Mouse (Mus musculus): ENCODE measurements at regions not wholly inside any gene's neighbourhood (a gene's known extent, or its start where the extent isn't known, plus 50 kb on each side); places are given as distances from the start of the nearest gene placed in this dataset.

DNA sequence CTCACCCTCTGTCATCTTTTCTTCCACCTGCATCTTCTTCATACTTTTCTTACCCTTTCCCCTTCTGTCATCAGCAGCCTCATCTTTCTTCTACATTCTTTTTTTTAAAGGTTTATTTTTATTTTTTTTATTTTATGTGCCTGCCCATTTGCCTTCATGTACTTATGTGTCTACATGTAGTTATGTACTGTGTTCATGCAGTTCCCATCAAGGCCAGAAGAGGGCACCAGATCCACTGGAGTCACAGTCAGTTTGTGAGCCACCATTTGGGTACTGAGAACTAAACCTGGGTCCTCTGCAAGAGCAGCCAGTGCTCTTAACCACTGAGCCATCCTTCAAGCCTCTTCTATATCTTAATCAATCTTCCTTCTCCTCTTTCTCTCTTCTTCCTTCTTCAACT lies 475.7 kb upstream of the Zmiz1 start:
- intact Hi-C loops (cut with DNase I) = no loop called here
- DNase-seq = peak in 1 of 2 experiments; percentile 21

DNA sequence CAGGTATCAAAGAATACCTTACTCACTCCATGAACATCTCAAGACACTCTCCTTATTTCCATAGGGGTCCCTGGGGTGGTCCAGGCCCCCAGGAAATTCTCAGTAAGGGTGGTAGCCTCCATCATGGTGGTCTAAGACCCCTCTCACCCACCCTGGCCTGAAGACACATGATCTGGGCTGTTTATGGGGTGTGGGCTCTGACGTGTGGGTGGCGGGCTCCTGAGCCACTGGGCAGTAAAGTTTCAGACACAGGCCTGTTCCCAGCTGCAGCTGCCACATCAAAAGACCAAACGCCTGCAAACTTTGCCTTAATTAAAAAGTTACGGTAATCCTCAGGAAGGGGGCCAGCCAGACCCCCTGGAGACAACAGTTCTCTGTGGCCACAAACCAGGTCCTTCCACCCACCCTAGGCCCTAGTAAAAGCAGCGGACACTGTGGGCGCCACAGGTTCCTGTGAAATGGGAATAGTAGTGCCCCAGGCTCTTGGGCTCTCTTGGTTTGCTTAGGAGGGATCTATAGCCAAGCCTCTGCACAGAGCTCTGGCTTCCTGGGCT lies 473.1 kb upstream of the Zmiz1 start:
- DNase-seq = no peak
- intact Hi-C loops (cut with DNase I) = no loop called here

DNA sequence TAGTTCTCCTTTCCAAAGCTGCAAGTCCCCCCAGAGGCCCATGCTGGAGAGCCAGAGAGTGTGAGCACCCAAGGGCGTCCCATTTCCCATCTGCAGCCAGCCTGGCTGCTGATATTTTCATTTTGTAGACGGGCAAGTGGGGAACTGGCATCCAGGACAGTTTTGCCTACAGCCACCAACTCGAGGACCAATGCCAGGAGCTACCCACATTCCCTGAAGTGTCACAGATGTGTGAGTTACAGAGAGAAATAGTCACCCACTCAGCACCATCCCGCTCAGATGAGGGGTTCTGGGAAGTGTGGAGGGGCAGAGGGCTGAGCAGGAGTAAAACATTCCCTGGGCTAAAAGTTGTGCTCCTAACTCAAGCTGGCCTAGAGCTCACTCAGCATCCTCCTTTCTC lies 472.6 kb upstream of the Zmiz1 start:
- no peak for DNase-seq
- intact Hi-C loops (cut with DNase I) = no loop called here

DNA sequence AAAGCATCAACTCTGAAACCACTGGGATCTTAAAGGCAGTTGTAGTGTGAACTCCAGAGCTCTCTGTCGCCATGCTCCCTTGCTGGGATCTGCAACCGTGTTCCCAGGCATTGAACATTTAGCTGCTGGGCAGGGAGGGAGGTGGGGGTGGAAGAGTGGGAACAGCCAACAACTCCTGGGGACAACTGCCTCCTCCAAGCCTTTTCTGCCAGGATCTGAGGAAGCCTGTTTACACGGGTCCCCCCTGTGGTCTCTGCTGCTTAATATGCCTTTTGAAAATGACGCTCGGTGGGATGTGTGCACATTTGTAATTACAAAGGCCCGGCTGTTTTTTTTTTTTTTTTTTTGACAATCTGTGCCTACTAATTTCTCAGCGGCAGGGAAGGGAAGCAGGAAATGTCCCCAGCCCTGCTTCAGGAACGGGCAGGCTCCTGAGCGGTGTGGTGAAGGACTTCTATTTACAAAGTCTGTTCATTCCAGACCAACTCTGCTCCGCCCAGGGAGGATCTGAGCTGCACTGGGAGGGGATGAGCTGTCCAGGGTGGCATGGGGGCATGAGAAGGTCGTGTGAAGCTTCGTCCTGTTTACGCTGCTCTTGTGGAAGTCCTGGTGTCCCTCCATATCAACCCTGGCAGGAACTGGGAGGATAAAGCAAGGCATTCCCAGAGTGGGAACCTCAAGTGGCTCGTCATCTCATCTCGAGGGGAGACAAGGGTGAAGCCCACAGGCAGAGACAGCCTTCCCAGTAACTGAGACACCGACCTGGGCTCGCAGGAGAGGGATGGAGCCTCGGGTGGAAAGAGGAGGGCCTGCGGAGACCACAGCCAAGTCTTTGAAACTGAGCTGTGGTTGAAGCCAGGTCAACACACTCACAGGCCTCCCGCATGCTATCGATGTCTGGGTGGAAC lies 465.0 kb upstream of the Zmiz1 start:
- DNase-seq = no peak
- intact Hi-C loops (cut with DNase I) = no loop called here

DNA sequence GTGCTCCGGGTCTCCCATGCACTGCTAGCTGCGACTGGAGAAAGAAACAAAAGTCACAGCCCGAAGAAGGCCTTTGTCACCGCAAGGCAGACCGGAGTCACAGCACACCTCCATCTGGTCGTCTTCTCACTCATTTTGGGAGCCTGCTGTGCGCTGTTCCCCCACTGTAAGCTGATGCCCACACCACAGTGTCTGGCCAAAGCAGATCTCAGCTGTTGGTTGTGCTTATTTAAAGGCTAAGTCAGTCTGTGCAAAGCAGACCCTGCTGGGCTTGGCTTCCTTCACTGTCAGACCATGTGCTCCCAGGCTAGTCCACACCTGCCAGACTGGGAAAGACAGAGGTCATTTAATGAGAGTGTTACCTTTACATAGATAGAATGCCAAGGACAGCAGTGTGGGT lies 463.8 kb upstream of the Zmiz1 start:
- no peak for DNase-seq
- intact Hi-C loops (cut with DNase I) = no loop called here

DNA sequence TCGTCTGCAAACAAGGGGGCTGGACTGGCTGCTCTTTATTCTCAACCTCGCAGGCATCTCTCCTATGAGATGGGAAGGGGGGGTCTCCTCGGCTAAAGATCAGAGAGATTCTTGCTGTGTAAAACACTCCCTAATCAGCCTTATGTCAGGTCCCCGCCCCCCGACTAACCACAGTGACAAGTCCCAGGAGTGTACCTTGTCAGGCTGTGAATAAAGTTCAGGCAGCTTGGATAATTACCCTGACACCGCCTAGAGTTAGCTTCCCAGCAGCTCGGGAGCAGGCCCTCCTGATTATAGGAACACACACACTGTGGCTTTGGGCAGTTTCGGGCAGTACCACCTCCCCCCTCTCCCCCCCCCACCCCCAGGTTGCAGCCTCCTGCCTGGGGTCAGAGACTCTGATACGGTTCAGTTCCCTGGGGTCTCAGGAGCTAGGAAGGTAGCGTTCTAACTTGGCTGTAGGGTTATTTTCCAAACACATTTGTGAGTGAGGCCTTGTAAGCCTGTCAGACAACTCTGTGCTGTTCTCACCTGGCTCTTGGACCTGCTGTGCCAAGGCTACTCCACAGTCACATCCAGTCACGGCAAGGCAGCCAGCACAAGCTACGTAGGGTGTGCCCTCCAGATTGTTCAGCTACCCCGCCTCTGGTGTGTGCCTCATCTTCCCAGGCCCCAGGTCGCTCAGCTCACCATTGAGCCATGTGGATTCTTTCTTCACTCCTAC lies 461.0 kb upstream of the Zmiz1 start:
- no peak for DNase-seq
- intact Hi-C loops (cut with DNase I) = no loop called here

DNA sequence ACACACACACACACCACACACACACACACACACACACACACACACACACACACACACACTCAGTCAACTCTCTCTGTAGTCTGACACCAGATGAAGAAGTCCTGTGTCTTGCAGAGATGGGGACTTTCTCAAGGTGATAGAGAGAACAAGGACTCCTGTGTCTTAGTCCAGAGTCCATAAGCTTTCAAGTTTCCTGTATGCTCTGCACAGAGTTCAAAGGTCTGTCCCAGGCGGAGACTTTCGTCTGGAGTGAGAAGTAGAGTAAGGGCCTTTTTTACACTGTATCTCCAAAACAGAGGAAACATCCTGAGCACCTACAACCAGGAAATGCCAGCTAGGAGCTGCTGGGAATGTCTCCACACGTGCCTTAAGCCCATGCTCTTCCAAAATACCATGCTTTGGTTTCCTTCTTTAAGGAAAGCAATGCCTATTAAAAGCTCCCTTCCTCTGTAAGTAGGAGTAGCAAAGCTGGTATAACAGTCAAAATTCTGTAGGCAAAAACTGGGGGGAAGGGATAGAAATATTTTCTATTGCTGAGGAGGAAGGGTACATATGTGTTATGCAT lies 459.9 kb upstream of the Zmiz1 start:
- intact Hi-C loops (cut with DNase I) = no loop called here
- no peak for DNase-seq

DNA sequence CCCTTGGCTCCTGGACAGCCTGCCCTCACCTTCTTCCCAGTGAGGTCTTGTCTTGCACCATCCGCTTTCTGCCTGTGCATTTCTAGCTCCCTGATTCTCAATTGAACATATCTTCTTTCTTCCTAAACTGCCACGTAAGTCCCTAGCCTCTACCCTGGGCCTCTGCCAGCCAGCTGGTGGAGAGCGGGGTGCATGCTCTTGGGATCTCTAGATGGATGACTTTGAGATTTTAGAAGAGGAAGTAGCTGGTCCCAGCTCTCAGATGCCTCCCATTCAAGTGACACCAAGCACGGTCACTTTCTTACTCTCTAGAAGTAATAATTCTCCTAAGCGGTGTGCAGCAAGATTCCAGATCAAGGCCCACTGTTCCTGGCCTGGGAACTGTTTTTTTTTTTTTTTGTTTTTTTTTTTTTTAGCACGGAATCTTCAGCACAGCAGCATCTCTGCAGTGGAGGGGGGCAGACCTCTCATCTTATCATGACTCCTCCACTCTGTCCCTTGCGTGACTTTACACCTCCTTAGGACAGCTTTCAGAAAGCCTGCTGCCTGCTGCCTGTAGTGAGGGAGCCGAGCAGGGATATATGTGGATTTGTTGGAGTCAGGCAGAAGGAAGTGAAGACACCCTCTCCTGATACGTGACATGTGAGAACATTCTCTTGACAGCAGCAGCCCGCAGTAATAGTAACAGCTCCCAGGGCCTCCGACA lies 453.6 kb upstream of the Zmiz1 start:
- intact Hi-C loops (cut with DNase I) = no loop called here
- no peak for DNase-seq

DNA sequence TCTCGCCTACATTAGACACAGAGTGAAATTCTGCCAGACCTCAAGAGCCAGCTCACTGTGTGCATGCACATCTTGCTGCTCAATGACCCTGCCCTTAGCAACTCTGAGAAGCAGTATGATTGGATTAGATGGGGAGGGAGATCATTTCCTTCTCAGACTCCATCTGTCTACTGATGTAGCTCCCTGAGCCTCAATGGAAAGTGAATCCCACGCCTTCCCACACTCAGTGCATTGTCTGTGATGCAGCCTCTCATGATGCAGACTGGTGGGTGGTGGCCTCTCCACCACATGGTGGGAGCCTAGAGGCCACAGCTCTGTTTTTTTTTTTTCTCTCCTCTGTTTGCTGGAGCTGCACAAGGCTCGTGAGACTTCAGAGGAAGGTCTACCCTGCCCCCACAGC lies 447.1 kb upstream of the Zmiz1 start:
- intact Hi-C loops (cut with DNase I) = no loop called here
- no peak for DNase-seq

DNA sequence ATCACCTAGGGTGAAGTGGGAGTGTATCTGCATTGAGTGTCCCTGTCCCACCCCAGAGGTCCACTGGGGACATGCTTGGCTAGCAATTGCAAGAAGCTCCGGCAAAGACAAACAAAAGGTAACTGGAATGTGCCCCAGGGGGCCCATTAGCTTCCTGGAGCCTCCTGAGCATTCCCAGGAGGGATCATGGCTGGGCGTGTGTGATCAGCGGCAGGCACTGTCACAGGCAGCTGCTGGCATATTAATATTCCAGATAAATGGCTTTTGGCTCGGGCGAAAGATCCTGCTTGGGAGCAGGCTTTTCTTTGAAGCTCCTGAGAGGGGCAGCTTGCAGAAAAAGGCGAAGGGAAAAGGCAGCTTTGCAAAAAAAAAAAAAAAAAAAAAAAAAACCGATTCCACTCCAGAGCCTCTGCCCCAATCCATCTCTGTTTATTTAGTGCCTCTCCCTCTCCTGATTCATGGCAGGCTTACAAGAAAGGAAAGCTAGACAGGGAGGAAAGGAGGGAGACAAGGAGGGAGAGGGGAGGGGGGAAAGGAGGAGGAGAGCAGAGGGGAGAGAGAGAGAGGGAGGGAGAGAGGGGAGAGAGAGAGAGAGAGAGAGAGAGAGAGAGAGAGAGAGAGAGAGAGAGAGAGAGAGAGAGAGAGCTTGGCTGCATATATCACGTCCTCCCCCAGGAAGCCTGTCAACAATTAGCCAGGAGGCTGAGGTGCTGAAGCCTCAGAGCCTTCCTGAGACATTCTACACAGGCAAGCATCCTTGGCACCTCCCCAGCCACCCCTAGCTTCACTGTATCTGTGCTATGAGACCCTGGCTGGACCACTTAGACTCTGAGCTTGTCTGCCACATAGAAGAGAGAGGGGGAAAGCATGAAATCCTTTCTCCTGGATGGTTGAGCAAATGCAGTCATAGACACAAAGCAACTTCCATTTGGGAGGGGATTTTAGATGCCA lies 443.4 kb upstream of the Zmiz1 start:
- intact Hi-C loops (cut with DNase I) = no loop called here
- no peak for DNase-seq

DNA sequence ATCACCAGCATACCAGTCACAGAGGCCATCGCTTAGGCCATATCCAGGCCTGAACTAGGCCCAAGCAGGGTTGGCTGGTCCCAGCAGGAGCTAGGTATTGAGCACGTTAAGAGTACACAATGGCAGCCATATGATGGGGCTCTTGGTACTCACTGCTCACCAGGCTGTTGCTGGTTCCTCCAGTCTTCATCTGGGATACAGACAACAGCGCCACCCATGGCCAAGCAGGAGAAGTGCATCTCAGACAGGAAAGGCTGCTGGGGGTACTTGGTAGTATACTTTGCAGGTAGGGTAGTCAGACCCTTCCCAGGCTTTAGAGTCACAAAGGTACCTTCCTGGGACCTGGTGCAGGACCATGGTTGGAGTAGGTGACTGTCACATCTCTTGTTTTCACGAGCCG lies 441.1 kb upstream of the Zmiz1 start:
- no peak for DNase-seq
- intact Hi-C loops (cut with DNase I) = no loop called here

DNA sequence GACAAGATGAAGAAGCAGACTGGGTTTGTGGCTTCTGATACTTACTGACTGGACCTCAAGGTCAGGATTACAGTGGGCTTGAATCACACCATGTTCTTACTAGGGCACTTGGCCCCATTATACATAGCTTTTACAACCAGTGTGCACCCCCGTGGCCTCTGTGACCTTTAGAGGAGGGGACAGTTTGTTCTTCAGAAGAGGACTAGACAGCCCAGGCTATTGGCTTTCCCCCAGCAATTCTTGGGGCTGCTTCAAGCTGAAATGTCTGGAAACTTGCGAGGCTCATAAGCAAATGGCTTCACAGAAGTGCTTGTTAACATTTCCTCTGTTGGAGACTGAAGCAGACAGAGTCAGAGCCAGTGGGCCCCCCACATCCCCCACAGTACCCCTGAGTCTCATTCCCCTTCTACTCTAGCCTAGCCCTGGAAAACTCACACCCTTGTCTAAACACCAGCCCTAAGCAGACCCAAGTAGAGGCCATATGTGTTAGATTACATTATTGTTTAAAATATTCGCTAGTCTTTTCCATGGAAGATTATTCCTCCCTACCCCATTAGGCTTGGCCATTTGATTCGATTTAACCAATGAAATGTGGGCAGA lies 439.6 kb upstream of the Zmiz1 start:
- intact Hi-C loops (cut with DNase I) = no loop called here
- DNase-seq = no peak

DNA sequence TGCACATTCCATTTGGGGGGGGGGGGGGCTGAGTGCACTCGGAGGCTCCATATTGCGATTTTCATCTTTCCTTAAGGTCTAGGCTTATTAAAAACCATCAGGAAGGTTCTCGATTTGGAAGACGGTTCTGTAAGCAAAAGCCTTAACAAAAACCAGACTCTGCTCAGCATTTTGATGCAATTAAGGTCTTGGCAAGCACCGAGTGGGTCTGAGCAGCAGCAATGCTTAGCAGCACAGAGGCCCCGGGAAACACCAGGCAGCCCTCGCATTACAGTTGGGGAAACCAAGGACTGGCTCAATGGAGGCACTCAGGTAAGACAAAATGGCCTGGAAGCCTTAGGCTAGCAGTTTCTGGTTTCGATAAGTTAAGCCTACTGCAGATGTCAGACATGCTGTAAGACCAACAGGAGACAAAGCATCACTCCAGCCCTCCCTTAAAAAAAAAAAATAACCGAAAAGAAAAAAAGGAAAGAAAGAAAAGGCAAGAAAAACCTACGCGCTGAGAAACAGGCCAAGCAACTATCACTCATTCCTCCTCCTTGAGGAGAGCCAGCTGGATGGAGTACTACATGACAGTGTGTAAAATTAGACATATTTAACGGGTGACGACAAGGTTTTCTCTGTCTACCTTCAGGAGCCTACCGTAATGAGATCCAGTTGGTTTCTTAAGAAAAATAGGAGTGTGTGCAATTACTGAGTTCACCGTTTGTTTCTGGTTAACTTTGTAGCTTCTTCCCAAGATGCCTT lies 436.3 kb upstream of the Zmiz1 start:
- DNase-seq = no peak
- intact Hi-C loops (cut with DNase I) = no loop called here

DNA sequence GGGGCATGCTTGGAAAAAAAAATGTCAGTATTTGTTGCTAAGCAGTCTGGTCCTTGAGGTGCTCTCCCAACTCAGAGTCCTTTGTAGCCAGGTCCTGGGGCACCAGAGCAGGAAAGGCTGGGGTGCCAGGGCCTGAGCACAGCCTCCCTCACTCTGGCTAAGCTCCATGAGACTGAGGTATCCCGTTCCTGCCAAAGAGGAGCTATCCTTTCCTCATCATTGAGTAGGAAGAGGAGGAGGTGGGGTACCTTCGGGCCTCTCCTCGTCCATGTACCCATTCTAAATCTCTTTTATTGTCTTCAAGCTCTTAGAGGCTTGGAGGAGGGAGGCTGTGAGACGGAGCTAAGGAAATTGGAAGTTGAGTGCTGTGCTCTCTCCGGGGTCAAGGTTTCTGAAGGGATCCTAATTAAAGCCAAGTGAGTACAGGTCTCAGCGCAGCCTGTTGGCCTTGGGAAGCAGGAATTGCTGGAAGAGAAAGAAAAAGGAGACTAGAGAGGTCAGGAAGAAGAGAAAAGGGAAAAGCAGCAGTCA lies 435.6 kb upstream of the Zmiz1 start:
- intact Hi-C loops (cut with DNase I) = no loop called here
- DNase-seq = no peak

DNA sequence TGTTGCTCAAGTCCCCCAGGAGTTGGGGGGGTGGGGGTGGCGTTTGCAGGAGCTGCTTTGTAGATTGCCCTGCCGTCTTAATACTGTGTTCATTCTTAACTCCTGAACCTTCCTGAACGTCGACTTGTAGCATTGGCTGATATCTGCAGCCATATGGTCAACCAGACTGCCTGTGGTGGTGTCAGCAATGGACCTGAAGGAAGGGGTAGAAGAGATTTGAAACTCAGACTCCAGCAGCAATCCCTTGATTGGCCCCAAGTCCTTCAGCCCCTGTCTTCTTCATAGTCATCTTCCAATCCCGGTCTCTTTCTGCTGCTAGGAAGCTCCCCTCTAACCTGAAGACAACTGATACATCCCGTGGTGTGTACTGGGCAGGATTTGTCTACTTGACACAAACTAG lies 433.9 kb upstream of the Zmiz1 start:
- no peak for DNase-seq
- intact Hi-C loops (cut with DNase I) = no loop called here

DNA sequence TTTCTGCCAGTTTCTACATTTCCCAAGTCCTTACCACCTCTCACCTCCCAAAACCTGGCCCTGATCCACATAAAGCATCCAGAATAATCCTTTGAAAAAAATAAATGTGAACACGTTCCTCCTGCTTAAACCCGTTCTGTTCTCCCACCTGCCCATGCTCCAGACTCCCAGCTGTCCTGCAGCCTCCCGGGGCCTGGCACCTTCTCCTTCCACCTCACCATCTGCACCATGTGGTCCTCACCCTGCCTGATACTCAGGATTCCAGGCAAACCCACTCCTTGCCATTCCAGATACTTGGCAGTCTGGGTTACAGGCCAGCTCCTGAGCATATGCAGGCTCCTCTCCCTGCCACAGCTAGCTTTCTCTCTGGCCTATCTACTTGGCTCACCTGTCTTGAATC lies 431.9 kb upstream of the Zmiz1 start:
- no peak for DNase-seq

DNA sequence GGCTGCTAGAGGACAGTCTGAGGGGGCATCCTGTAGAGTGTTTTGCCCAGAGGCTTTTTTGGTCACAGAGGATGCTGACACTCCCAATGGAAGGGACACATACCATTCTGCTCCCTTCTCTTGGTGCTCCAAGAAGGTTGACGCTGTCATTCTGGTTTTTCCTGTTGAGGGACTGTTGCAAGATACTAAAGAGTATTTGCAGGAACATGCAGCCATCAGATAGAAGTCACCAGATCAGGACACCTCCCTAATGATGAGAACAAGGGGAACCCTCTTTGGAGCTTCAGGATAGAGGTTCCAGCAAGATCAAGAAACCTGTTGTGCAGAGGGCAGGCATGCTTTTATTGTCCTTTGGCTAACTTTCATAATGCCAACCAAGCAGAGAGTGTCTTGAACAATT lies 431.1 kb upstream of the Zmiz1 start:
- no peak for DNase-seq
- intact Hi-C loops (cut with DNase I) = no loop called here

More for the DNA sequence above, 431.9 kb upstream of the Zmiz1 start:
- intact Hi-C loops (cut with DNase I) = no loop called here

DNA sequence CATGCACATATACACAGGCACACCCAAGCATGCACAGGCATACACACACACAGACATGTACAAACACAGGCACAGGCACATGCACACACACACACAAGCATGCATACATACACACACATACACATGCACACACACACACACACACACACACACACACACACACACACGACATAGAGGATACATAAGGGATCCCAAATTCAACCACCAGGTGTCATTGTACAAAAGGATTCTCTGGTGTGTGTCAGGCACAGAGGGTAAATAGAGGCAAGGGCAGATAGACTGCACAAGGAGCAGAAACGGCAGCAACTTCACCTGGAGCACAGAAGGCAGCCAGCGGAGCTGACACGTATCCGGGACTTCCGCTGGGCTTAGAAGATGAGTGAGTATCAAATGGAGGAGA lies 428.1 kb upstream of the Zmiz1 start:
- intact Hi-C loops (cut with DNase I) = loop anchor here (10.0 kb wide), 1 partner anchor 424 kb away; the partner anchor contains the start of gene Zmiz1
- DNase-seq = no peak

All from heart, postnatal 14 days (tissue).